In the genomic region with DNA sequence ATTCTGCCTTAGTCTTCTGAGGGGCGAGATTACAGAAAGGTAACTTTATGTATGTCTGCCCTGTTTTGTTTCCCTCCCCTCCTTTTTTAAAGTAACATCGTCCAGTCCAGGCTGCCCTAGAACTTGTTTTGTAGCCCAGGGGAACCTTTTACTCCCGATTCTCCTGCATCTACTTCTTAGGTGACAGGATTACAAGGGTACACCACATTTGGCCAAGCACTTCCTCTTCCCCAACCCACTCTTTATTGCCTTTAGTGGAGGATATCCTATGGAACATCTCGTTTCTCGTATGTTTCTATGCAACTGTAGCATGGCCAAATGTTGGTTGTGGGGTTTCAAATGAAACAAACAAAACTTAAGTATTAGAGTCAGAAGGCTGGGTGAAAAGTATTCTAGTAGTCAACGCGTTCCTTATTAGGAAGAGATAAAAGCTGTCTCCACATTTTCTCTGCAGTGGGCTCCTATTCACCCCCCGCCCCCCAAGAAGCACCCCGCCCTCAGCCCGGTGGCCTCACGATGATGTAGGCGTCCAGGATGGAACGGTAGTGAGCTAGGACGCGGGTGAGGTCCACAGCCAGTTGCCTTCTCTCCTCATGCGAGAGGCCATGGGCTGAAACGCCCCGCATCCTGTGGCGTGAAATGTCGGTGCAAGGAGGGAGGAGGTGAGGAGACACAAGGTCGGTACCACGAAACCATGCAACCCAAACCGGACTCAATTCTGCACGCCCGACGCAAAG, we compare ENCODE assay signal across 8 mouse cellular contexts. TPM values are rescaled to one million over a fixed set of nuclear protein-coding genes. Genes with fewer than 3 reads are reported as not detected.
DNase-seq lines count a peak whose midpoint lies in the region; ATAC-seq and TF ChIP-seq lines count a peak whose summit lies in the region.

No protein-coding gene starts in this region.

- WGBS in heart, postnatal 0 days, result 4% methylated on average over 26 of the region's 26 CpGs
- WGBS in hindbrain, embryonic 13.5 days, result 6% methylated on average over 26 of the region's 26 CpGs
- WGBS in midbrain, embryonic 13.5 days, result 7% methylated on average over 26 of the region's 26 CpGs

- TF ChIP-seq CTCF in heart, postnatal 0 days (IDR thresholded peaks at IDR 0.05; ENCODE audit: low read depth), result no peak

- intact Hi-C loops in gastrocnemius, postnatal 14 days (cut with DNase I; ENCODE audit: low total_unique reads), result loop anchor here (10.0 kb wide), 1 partner anchor 55 kb away; no protein-coding TSS in a partner anchor

- H3K27ac ChIP-seq in heart, postnatal 0 days (ENCODE audit: low read depth), result peak overlapping the region; percentile 90
- H3K27ac ChIP-seq in hindbrain, embryonic 13.5 days, result peak overlapping the region; percentile 93
- peak overlapping the region; percentile 90 for H3K27ac ChIP-seq in midbrain, embryonic 13.5 days

- H3K4me1 ChIP-seq in heart, postnatal 0 days (ENCODE audit: control insufficient read depth, insufficient read depth), result peaks cover 14% of the 10 kb centered on the region
- peaks cover 42% of the 10 kb centered on the region for H3K4me1 ChIP-seq in hindbrain, embryonic 13.5 days (replicated peaks)
- peaks cover 42% of the 10 kb centered on the region for H3K4me1 ChIP-seq in midbrain, embryonic 13.5 days (replicated peaks)

- H3K9me3 ChIP-seq in heart, postnatal 0 days (replicated peaks; ENCODE audit: control insufficient read depth, low read length), result no peaks in the 10 kb centered on the region
- no peaks in the 10 kb centered on the region for H3K9me3 ChIP-seq in hindbrain, embryonic 13.5 days
- no peaks in the 10 kb centered on the region for H3K9me3 ChIP-seq in midbrain, embryonic 13.5 days

- DNase-seq in heart, postnatal 0 days (ENCODE audit: low spot score), result no peak
- no peak for DNase-seq in heart, adult 9 months (ENCODE audit: low spot score in 2 of 2)
- DNase-seq in MEL-GATA-1-ER (ENCODE audit: extremely low read depth, low read depth), result peak; percentile 87
- no peak for DNase-seq in ovary, postnatal 10 days (ENCODE audit: low spot score)
- DNase-seq in ovary, postnatal 14 days (ENCODE audit: low spot score), result no peak
- no peak for DNase-seq in gastrocnemius, postnatal 14 days

- peak overlapping the region; percentile 91 for H3K4me3 ChIP-seq in heart, postnatal 0 days (ENCODE audit: low read depth, low read length)
- H3K4me3 ChIP-seq in hindbrain, embryonic 13.5 days, result peak overlapping the region; percentile 93
- peak overlapping the region; percentile 94 for H3K4me3 ChIP-seq in midbrain, embryonic 13.5 days (replicated peaks)

- no peaks in the 10 kb centered on the region for H3K27me3 ChIP-seq in heart, postnatal 0 days (ENCODE audit: control insufficient read depth, insufficient read depth, low read length)
- H3K27me3 ChIP-seq in hindbrain, embryonic 13.5 days, result no peaks in the 10 kb centered on the region
- no peaks in the 10 kb centered on the region for H3K27me3 ChIP-seq in midbrain, embryonic 13.5 days

- H3K36me3 ChIP-seq in heart, postnatal 0 days (replicated peaks; ENCODE audit: control insufficient read depth, insufficient read depth, low read length), result peaks cover 59% of the 10 kb centered on the region
- peaks cover 44% of the 10 kb centered on the region for H3K36me3 ChIP-seq in hindbrain, embryonic 13.5 days
- H3K36me3 ChIP-seq in midbrain, embryonic 13.5 days, result peaks cover 58% of the 10 kb centered on the region

- peak overlapping the region; percentile 95 for H3K4me2 ChIP-seq in heart, postnatal 0 days (ENCODE audit: low read depth, low read length)
- peak overlapping the region; percentile 81 for H3K4me2 ChIP-seq in hindbrain, embryonic 13.5 days
- peak overlapping the region; percentile 77 for H3K4me2 ChIP-seq in midbrain, embryonic 13.5 days (replicated peaks)

- peak overlapping the region; percentile 92 for H3K9ac ChIP-seq in heart, postnatal 0 days (replicated peaks; ENCODE audit: low read depth, low read length)
- H3K9ac ChIP-seq in hindbrain, embryonic 13.5 days, result peak overlapping the region; percentile 96
- H3K9ac ChIP-seq in midbrain, embryonic 13.5 days (replicated peaks), result peak overlapping the region; percentile 91

- TF ChIP-seq EP300 in heart, postnatal 0 days (IDR thresholded peaks at IDR 0.05; ENCODE audit: low read depth), result no peak

- ATAC-seq in heart, postnatal 0 days (ENCODE audit: insufficient read depth, low read depth), result peak; percentile 14
- ATAC-seq in hindbrain, embryonic 13.5 days (ENCODE audit: low FRiP score), result peak; percentile 57
- peak; percentile 73 for ATAC-seq in midbrain, embryonic 13.5 days

RNA-seq across cellular contexts. Expression of a gene that starts 0.6 kb away (rescaled TPM):
- total RNA-seq in heart, postnatal 0 days (2014; rRNA removed; ENCODE audit: low replicate concordance), result 8.2 and 24.0 TPM in 2 replicates
- 14.2 and 16.2 TPM in 2 replicates for polyA plus RNA-seq in heart, postnatal 0 days (2015; fragmentation: Nextera tagmentation; extraction: Ambion mirVana)
- polyA plus RNA-seq in hindbrain, embryonic 13.5 days (2015; fragmentation: Nextera tagmentation; extraction: Ambion mirVana), result 40.1 and 40.7 TPM in 2 replicates
- 49.2 and 51.0 TPM in 2 replicates for polyA plus RNA-seq in midbrain, embryonic 13.5 days (2015; fragmentation: Nextera tagmentation; extraction: Ambion mirVana)
- 1 to 10 TPM; 9.0 to 9.6 TPM for total RNA-seq in gastrocnemius, postnatal 14 days (2021)

RNA-seq across cellular contexts. Expression of a gene that starts 1.0 kb away (rescaled TPM):
- 14.5 and 56.8 TPM in 2 replicates for total RNA-seq in heart, postnatal 0 days (2014; rRNA removed; ENCODE audit: low replicate concordance)
- polyA plus RNA-seq in heart, postnatal 0 days (2015; fragmentation: Nextera tagmentation; extraction: Ambion mirVana), result 7.9 and 8.0 TPM in 2 replicates
- polyA plus RNA-seq in hindbrain, embryonic 13.5 days (2015; fragmentation: Nextera tagmentation; extraction: Ambion mirVana), result 19.3 and 20.7 TPM in 2 replicates
- polyA plus RNA-seq in midbrain, embryonic 13.5 days (2015; fragmentation: Nextera tagmentation; extraction: Ambion mirVana), result 19.8 and 24.9 TPM in 2 replicates
- total RNA-seq in gastrocnemius, postnatal 14 days (2021), result 1 to 10 TPM; 3.6 to 3.9 TPM

RNA-seq across cellular contexts. Expression of a gene that starts 10.2 kb away (rescaled TPM):
- total RNA-seq in heart, postnatal 0 days (2014; rRNA removed; ENCODE audit: low replicate concordance), result 53.9 and 57.1 TPM in 2 replicates
- polyA plus RNA-seq in heart, postnatal 0 days (2015; fragmentation: Nextera tagmentation; extraction: Ambion mirVana), result 62.3 and 67.2 TPM in 2 replicates
- polyA plus RNA-seq in hindbrain, embryonic 13.5 days (2015; fragmentation: Nextera tagmentation; extraction: Ambion mirVana), result 63.9 and 70.1 TPM in 2 replicates
- polyA plus RNA-seq in midbrain, embryonic 13.5 days (2015; fragmentation: Nextera tagmentation; extraction: Ambion mirVana), result 69.1 and 72.1 TPM in 2 replicates
- total RNA-seq in gastrocnemius, postnatal 14 days (2021), result 10 to 100 TPM; 42.1 to 46.5 TPM

RNA-seq across cellular contexts. Expression of a gene that starts 19.0 kb away (rescaled TPM):
- total RNA-seq in heart, postnatal 0 days (2014; rRNA removed; ENCODE audit: low replicate concordance), result 0.53 TPM in 1 of 2 replicates, not detected in the other
- 0.37 and 0.62 TPM in 2 replicates for polyA plus RNA-seq in heart, postnatal 0 days (2015; fragmentation: Nextera tagmentation; extraction: Ambion mirVana)
- 145 and 148 TPM in 2 replicates for polyA plus RNA-seq in hindbrain, embryonic 13.5 days (2015; fragmentation: Nextera tagmentation; extraction: Ambion mirVana)
- 129 and 135 TPM in 2 replicates for polyA plus RNA-seq in midbrain, embryonic 13.5 days (2015; fragmentation: Nextera tagmentation; extraction: Ambion mirVana)
- total RNA-seq in gastrocnemius, postnatal 14 days (2021), result under 1 TPM; 0.31 to 0.33 TPM

RNA-seq across cellular contexts. Expression of a gene that starts 23.4 kb away (rescaled TPM):
- 62.1 and 79.7 TPM in 2 replicates for total RNA-seq in heart, postnatal 0 days (2014; rRNA removed; ENCODE audit: low replicate concordance)
- 81.0 and 83.8 TPM in 2 replicates for polyA plus RNA-seq in heart, postnatal 0 days (2015; fragmentation: Nextera tagmentation; extraction: Ambion mirVana)
- 139 and 155 TPM in 2 replicates for polyA plus RNA-seq in hindbrain, embryonic 13.5 days (2015; fragmentation: Nextera tagmentation; extraction: Ambion mirVana)
- 125 and 176 TPM in 2 replicates for polyA plus RNA-seq in midbrain, embryonic 13.5 days (2015; fragmentation: Nextera tagmentation; extraction: Ambion mirVana)
- total RNA-seq in gastrocnemius, postnatal 14 days (2021), result 100 to 1,000 TPM; 152 to 161 TPM

Comparison
In these comparisons a context has a peak if more than half of its experiments do, and no peak if none do; other contexts are left out.
1. ATAC-seq: peak in every context shown above with its lines; median percentile 73 in midbrain, embryonic 13.5 days; 57 in hindbrain, embryonic 13.5 days; 14 in heart, postnatal 0 days.